Mouse (Mus musculus): Measurements from ENCODE around the gene Pdzd11. TPM values are rescaled to one million over a fixed set of nuclear protein-coding genes. Genes with fewer than 3 reads are reported as not detected.

The Pdzd11 gene
- polyA plus RNA-seq (2014; fragmentation: Nextera tagmentation; extraction: Ambion mirVana), result 144 and 145 TPM in 2 replicates

GRCm38 (mm10) chrX:100625802-100626793, at the start of gene Pdzd11:
TSS of gene Pdzd11 (minus strand) at chrX:100626568.
- Histone ChIP-seq H3K9me3 (ENCODE audit: control insufficient read depth, low read length) (no peaks in the 10 kb centered on the region), H3K4me1 (replicated peaks; ENCODE audit: control insufficient read depth, insufficient read depth, low read length) (no peaks in the 10 kb centered on the region), H3K4me2 (replicated peaks; ENCODE audit: low read depth, low read length) (peak within 1 kb of the TSS; percentile 64), H3K4me3 (ENCODE audit: low read depth, low read length) (peak within 1 kb of the TSS; percentile 60), H3K9ac (ENCODE audit: low read depth, low read length) (peak within 1 kb of the TSS; percentile 69), H3K27me3 (ENCODE audit: control insufficient read depth, insufficient read depth, low read length) (no peaks in the 10 kb centered on the region), H3K27ac (ENCODE audit: low read depth, low read length) (peak within 1 kb of the TSS; percentile 47), H3K36me3 (ENCODE audit: control insufficient read depth, insufficient read depth, low read length) (no peaks in the 10 kb centered on the region)
- ATAC-seq (ENCODE audit: low FRiP score) (peak; percentile 100), DNase-seq (ENCODE audit: low spot score) (peak; percentile 89)
- 19% methylated on average over 61 of the region's 62 CpGs for WGBS

DNA sequence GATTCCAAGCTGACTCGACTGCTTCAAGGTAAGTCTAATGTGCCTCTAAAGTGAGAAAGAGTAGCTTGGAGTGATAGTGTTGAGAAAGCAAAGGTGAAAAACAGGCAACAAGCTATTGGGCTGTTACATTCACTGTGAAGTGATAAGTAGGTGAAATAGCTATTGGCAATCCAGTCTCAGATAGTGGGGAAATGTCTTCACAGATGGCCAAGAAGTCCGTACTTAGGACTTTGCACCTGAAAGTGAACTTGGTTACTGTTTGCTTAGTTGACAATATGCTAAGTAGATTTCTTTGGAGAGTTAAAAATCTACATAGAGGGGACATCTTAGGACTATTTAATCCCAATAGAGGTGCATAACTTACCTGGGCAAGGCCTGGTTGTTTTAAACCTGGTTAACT, 38.5 kb upstream of the Pdzd11 start:
- no peaks in the 10 kb centered on the region for H3K27me3 ChIP-seq (ENCODE audit: control insufficient read depth, insufficient read depth, low read length)

DNA sequence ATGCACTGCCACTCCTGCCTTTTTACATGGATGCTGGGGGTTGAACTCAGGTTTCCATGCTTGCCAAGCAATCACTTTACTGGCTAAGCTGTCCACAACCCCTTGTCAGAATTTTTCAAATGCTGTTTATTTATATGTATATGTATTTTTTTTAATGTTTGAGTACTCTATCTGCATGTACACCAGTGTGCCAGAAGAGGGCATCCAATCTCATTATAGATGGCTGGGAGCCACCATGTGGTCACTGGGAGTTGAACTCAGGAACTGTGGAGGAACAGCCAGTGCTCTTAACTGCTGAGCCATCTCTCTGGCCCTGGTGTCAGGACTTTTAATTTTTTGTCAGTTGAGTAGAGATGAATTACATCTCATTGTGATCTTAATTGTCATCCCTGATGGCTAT, 26.5 kb upstream of the Pdzd11 start:
- Histone ChIP-seq H3K9me3 (ENCODE audit: control insufficient read depth, low read length) (no peaks in the 10 kb centered on the region), H3K9ac (ENCODE audit: low read depth, low read length) (no peak overlapping the region), H3K36me3 (ENCODE audit: control insufficient read depth, insufficient read depth, low read length) (no peaks in the 10 kb centered on the region), H3K27me3 (ENCODE audit: control insufficient read depth, insufficient read depth, low read length) (no peaks in the 10 kb centered on the region), H3K4me3 (ENCODE audit: low read depth, low read length) (no peak overlapping the region), H3K4me2 (replicated peaks; ENCODE audit: low read depth, low read length) (no peak overlapping the region), H3K27ac (ENCODE audit: low read depth, low read length) (no peak overlapping the region), H3K4me1 (replicated peaks; ENCODE audit: control insufficient read depth, insufficient read depth, low read length) (no peaks in the 10 kb centered on the region)
- ATAC-seq (ENCODE audit: low FRiP score), result no peak
- no peak for DNase-seq (ENCODE audit: low spot score)

More for the DNA sequence above, 38.5 kb upstream of the Pdzd11 start:
- ATAC-seq (ENCODE audit: low FRiP score) (no peak), DNase-seq (ENCODE audit: low spot score) (no peak)
- WGBS, result 91% methylated on average over 2 of the region's 2 CpGs
- Histone ChIP-seq H3K9ac (ENCODE audit: low read depth, low read length) (no peak overlapping the region), H3K36me3 (ENCODE audit: control insufficient read depth, insufficient read depth, low read length) (no peaks in the 10 kb centered on the region), H3K4me2 (replicated peaks; ENCODE audit: low read depth, low read length) (no peak overlapping the region), H3K4me1 (replicated peaks; ENCODE audit: control insufficient read depth, insufficient read depth, low read length) (no peaks in the 10 kb centered on the region), H3K9me3 (ENCODE audit: control insufficient read depth, low read length) (no peaks in the 10 kb centered on the region), H3K4me3 (ENCODE audit: low read depth, low read length) (no peak overlapping the region), H3K27ac (ENCODE audit: low read depth, low read length) (no peak overlapping the region)

- Histone ChIP-seq H3K4me1 (replicated peaks; ENCODE audit: control insufficient read depth, insufficient read depth, low read length) (no peaks in the 10 kb centered on the region), H3K9ac (ENCODE audit: low read depth, low read length) (no peak overlapping the region), H3K27me3 (ENCODE audit: control insufficient read depth, insufficient read depth, low read length) (no peaks in the 10 kb centered on the region), H3K4me2 (replicated peaks; ENCODE audit: low read depth, low read length) (no peak overlapping the region), H3K9me3 (ENCODE audit: control insufficient read depth, low read length) (no peaks in the 10 kb centered on the region), H3K4me3 (ENCODE audit: low read depth, low read length) (no peak overlapping the region), H3K27ac (ENCODE audit: low read depth, low read length) (no peak overlapping the region), H3K36me3 (ENCODE audit: control insufficient read depth, insufficient read depth, low read length) (no peaks in the 10 kb centered on the region)
- no peak for DNase-seq (ENCODE audit: low spot score)
- no peak for ATAC-seq (ENCODE audit: low FRiP score)
- WGBS, result 94% methylated on average over 8 of the region's 8 CpGs
Observed at GRCm38 (mm10) chrX:100638477-100638876, 12.1 kb upstream of the Pdzd11 start.

DNA sequence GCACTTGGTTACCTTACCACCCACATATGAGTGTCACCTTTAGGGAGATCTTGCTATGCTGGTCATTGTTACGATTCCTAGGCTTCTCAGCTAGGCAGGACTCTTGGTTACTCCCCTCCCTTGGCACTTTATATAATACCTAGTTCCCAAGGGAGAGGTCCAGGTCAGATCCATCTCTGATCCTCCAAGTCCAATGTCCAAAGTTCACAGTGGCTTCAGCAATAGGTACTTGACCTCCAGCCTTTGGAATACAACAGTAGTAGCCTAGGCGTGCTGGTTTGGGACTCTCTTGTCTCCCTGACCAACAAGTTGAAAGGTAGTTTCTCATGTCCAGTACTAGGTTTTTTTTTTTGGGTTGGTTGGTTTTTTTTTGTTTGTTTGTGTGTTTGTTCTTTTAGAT, 2.7 kb upstream of the Pdzd11 start:
- H3K4me1 ChIP-seq (replicated peaks; ENCODE audit: control insufficient read depth, insufficient read depth, low read length), result no peaks in the 10 kb centered on the region
- H3K27me3 ChIP-seq (ENCODE audit: control insufficient read depth, insufficient read depth, low read length), result no peaks in the 10 kb centered on the region
- H3K27ac ChIP-seq (ENCODE audit: low read depth, low read length), result no peak overlapping the region
- no peaks in the 10 kb centered on the region for H3K36me3 ChIP-seq (ENCODE audit: control insufficient read depth, insufficient read depth, low read length)
- no peak overlapping the region for H3K4me3 ChIP-seq (ENCODE audit: low read depth, low read length)
- DNase-seq (ENCODE audit: low spot score), result no peak
- no peaks in the 10 kb centered on the region for H3K9me3 ChIP-seq (ENCODE audit: control insufficient read depth, low read length)
- 96% methylated on average over 2 of the region's 2 CpGs for WGBS
- H3K9ac ChIP-seq (ENCODE audit: low read depth, low read length), result no peak overlapping the region
- H3K4me2 ChIP-seq (replicated peaks; ENCODE audit: low read depth, low read length), result no peak overlapping the region
- no peak for ATAC-seq (ENCODE audit: low FRiP score)

DNA sequence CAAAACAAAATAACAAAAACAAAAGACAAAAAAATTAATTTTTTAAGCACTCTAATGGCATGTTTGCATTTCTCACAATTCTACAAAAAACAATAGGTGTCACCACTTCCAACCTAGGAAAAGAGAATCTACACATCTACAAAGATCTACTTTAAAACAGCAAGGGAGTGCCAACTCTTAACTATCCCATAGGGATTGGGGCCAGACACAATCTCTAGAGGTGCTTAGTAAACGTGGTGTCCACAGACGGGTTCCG, 894 bp downstream of the Pdzd11 start, which contains the start of gene Kif4:
Gene Kif4, plus strand, starts transcription at position 192 of the 256 bp plus-strand sequence.
- H3K4me3 ChIP-seq (ENCODE audit: low read depth, low read length), result peak within 1 kb of the TSS; percentile 60
- H3K9ac ChIP-seq (ENCODE audit: low read depth, low read length), result peak within 1 kb of the TSS; percentile 69
- peak within 1 kb of the TSS; percentile 64 for H3K4me2 ChIP-seq (replicated peaks; ENCODE audit: low read depth, low read length)
- peak within 1 kb of the TSS; percentile 47 for H3K27ac ChIP-seq (ENCODE audit: low read depth, low read length)
- H3K9me3 ChIP-seq (ENCODE audit: control insufficient read depth, low read length), result no peaks in the 10 kb centered on the region
- no peaks in the 10 kb centered on the region for H3K4me1 ChIP-seq (replicated peaks; ENCODE audit: control insufficient read depth, insufficient read depth, low read length)
- ATAC-seq (ENCODE audit: low FRiP score) (no peak), DNase-seq (ENCODE audit: low spot score) (no peak)
- 25% methylated on average over 3 of the region's 3 CpGs for WGBS
- no peaks in the 10 kb centered on the region for H3K27me3 ChIP-seq (ENCODE audit: control insufficient read depth, insufficient read depth, low read length)
- no peaks in the 10 kb centered on the region for H3K36me3 ChIP-seq (ENCODE audit: control insufficient read depth, insufficient read depth, low read length)

DNA sequence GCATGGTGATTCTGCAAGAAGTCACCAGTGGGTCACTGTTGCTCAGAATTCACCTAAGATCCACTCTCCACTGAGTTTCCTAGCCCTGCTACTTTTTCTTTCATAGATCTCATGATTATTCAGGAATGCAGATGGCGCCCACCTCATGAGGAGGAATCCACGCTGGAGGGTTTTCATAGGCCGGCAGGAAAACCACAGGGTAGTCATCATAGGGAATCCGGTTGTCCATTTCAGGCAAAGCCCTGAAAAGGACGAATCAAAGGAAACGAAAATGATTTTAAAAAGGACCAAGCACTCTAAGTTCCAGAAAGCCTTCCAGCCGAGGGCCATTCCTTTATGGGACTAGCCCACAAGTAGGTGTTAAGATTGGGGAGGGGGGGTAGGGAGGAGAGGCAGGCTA, 1.2 kb downstream of the Pdzd11 start:
- peak; percentile 13; the same call in 1 of the 2 replicates for ATAC-seq (ENCODE audit: low FRiP score)
- H3K9ac ChIP-seq (ENCODE audit: low read depth, low read length), result peak overlapping the region; percentile 57; the same call in 1 of the 2 replicates
- H3K4me1 ChIP-seq (replicated peaks; ENCODE audit: control insufficient read depth, insufficient read depth, low read length), result no peaks in the 10 kb centered on the region
- no peaks in the 10 kb centered on the region for H3K9me3 ChIP-seq (ENCODE audit: control insufficient read depth, low read length)
- no peak overlapping the region for H3K27ac ChIP-seq (ENCODE audit: low read depth, low read length)
- H3K4me2 ChIP-seq (replicated peaks; ENCODE audit: low read depth, low read length), result peak overlapping the region; percentile 45
- DNase-seq (ENCODE audit: low spot score), result no peak
- H3K4me3 ChIP-seq (ENCODE audit: low read depth, low read length), result peak overlapping the region; percentile 60
- WGBS, result 43% methylated on average over 7 of the region's 7 CpGs
- no peaks in the 10 kb centered on the region for H3K27me3 ChIP-seq (ENCODE audit: control insufficient read depth, insufficient read depth, low read length)
- no peaks in the 10 kb centered on the region for H3K36me3 ChIP-seq (ENCODE audit: control insufficient read depth, insufficient read depth, low read length)

GRCm38 (mm10) chrX:100624242-100624641, 2.1 kb downstream of the Pdzd11 start:
- Histone ChIP-seq H3K27me3 (ENCODE audit: control insufficient read depth, insufficient read depth, low read length) (no peaks in the 10 kb centered on the region), H3K27ac (ENCODE audit: low read depth, low read length) (no peak overlapping the region), H3K4me1 (replicated peaks; ENCODE audit: control insufficient read depth, insufficient read depth, low read length) (no peaks in the 10 kb centered on the region), H3K36me3 (ENCODE audit: control insufficient read depth, insufficient read depth, low read length) (no peaks in the 10 kb centered on the region), H3K9me3 (ENCODE audit: control insufficient read depth, low read length) (no peaks in the 10 kb centered on the region), H3K4me2 (replicated peaks; ENCODE audit: low read depth, low read length) (no peak overlapping the region), H3K4me3 (ENCODE audit: low read depth, low read length) (no peak overlapping the region), H3K9ac (ENCODE audit: low read depth, low read length) (no peak overlapping the region)
- WGBS, result 93% methylated on average over 4 of the region's 4 CpGs
- no peak for ATAC-seq (ENCODE audit: low FRiP score)
- no peak for DNase-seq (ENCODE audit: low spot score)

GRCm38 (mm10) chrX:100621366-100621765, 5.0 kb downstream of the Pdzd11 start:
- Histone ChIP-seq H3K4me3 (ENCODE audit: low read depth, low read length) (no peak overlapping the region), H3K36me3 (ENCODE audit: control insufficient read depth, insufficient read depth, low read length) (no peaks in the 10 kb centered on the region), H3K9ac (ENCODE audit: low read depth, low read length) (no peak overlapping the region), H3K27me3 (ENCODE audit: control insufficient read depth, insufficient read depth, low read length) (peaks cover 3% of the 10 kb centered on the region; the same call in 1 of the 2 replicates), H3K27ac (ENCODE audit: low read depth, low read length) (no peak overlapping the region), H3K9me3 (ENCODE audit: control insufficient read depth, low read length) (no peaks in the 10 kb centered on the region), H3K4me1 (replicated peaks; ENCODE audit: control insufficient read depth, insufficient read depth, low read length) (no peaks in the 10 kb centered on the region), H3K4me2 (replicated peaks; ENCODE audit: low read depth, low read length) (no peak overlapping the region)
- 77% methylated on average over 2 of the region's 2 CpGs for WGBS
- ATAC-seq (ENCODE audit: low FRiP score), result no peak
- no peak for DNase-seq (ENCODE audit: low spot score)
